Mouse (Mus musculus) forebrain, embryonic 15.5 days (tissue): ENCODE results near the gene Prickle3. TPM values are rescaled to one million over a fixed set of nuclear protein-coding genes. Genes with fewer than 3 reads are reported as not detected.
A peak's percentile ranks its signal among the peaks of the same experiment; 100 is the strongest.
"Not testable (repeated sequence)": the region's sequence is repeated elsewhere in the genome, so short reads cannot be mapped to it uniquely, and the experiment has no call there.

Source experiments
- ATAC-seq: fragments of 200-750 bp; cut with Nextera tagmentation; replicated peaks from 2 replicates; pipeline ENCODE4 v1.8.0; 2017; ENCODE audit warnings: mild to moderate bottlenecking, moderate TSS enrichment, moderate library complexity
- H3K27ac ChIP-seq: fragments of 300-500 bp; sonication (generic); replicated peaks from 2 replicates; pipeline ENCODE4 v1.5.1; 2015; ENCODE audit warnings: mild to moderate bottlenecking, inconsistent platforms
- H3K27me3 ChIP-seq: fragments of 300-500 bp; sonication (generic); 2 replicates; pipeline ENCODE4 v1.6.1; 2015; ENCODE audit warnings: inconsistent platforms
- H3K36me3 ChIP-seq: fragments of 300-500 bp; sonication (generic); 2 replicates; pipeline ENCODE4 v1.6.1; 2015; ENCODE audit warnings: mild to moderate bottlenecking, inconsistent platforms
- H3K4me1 ChIP-seq: fragments of 300-500 bp; sonication (generic); 2 replicates; pipeline ENCODE4 v1.6.1; 2015; ENCODE audit warnings: inconsistent platforms
- H3K4me2 ChIP-seq: fragments of 300-500 bp; sonication (generic); replicated peaks from 2 replicates; pipeline ENCODE4 v1.6.1; 2015; ENCODE audit warnings: mild to moderate bottlenecking, inconsistent platforms
- H3K4me3 ChIP-seq: fragments of 300-500 bp; sonication (generic); 2 replicates; pipeline ENCODE4 v1.5.1; 2015; ENCODE audit warnings: mild to moderate bottlenecking, inconsistent platforms
- H3K9ac ChIP-seq: fragments of 300-500 bp; sonication (generic); replicated peaks from 2 replicates; pipeline ENCODE4 v1.6.1; 2015; ENCODE audit warnings: mild to moderate bottlenecking, inconsistent platforms
- H3K9me3 ChIP-seq: fragments of 300-500 bp; sonication (generic); 2 replicates; pipeline ENCODE4 v1.6.1; 2016; ENCODE audit warnings: inconsistent platforms
- WGBS: fragments of 180-500 bp; shearing (Covaris S2); methylation state at CpG from one replicate; pipeline ENCODE4 v1.1.7; 2015; ENCODE audit warnings: mixed read lengths; 5-methylcytosine and 5-hydroxymethylcytosine counted together
- polyA plus RNA-seq: library from polyadenylated mRNA; unstranded; fragments of >200 nt; fragmentation: Nextera tagmentation; extraction: Ambion mirVana; gene quantifications from 2 replicates; pipeline ENCODE4 v1.2.1, GENCODE M21; 2015

Prickle3 gene
- polyA plus RNA-seq, 1 experiment from 2014 or later: 1.3 TPM

DNA sequence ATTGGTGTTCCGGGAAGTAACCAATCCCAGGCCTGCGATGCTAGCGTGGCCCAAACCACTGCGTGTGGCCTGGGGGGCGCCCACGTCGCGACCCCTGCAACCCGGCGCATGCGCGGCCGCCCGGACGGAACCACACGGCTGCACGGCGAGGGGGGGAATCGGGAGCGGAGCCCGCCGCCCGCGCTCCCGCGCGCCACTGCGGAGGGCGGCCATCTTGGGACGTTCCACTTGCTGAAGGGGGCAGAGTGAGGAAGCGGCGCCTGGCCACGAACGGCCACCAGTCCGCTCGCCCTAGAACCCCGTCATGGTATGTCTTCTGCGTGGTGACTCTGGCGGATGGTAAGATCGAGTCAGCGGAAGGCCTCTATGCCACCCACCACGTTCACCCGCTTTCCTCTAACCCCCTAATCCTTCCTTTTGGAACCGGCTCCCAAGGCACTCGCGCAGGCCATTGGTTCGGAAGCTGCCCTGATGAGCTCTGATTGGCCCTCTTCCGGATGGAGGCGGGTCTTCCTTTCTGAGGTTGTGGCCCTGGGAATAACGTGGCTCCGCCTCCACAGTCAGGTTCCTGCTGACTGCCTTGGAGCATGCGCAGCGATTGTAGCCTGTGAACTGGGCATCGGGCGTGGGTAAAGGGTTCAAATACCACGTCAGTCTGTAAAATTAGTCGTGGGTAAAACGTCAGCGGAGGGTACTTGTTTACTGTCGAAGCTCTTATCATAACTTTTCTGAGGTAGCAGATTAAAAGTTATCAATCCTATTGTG, 57.3 kb downstream of the Prickle3 start, which contains the start of gene Wdr45:
Wdr45 (plus strand) TSS at position 199 of the 765 bp plus-strand sequence.
- not testable (repeated sequence) for H3K27me3 ChIP-seq, H3K9me3 ChIP-seq, H3K36me3 ChIP-seq, H3K4me1 ChIP-seq
- peak within 1 kb of the TSS; percentile 35 for H3K4me3 ChIP-seq
- WGBS: 21% methylated on average over 39 of the region's 60 CpGs
- H3K9ac ChIP-seq: peak within 1 kb of the TSS; percentile 41; the same call in 1 of the 2 replicates
- peak within 1 kb of the TSS; percentile 45 for H3K4me2 ChIP-seq
- H3K27ac ChIP-seq: peak within 1 kb of the TSS; percentile 64; the same call in 1 of the 2 replicates
- peak; percentile 98 for ATAC-seq

DNA sequence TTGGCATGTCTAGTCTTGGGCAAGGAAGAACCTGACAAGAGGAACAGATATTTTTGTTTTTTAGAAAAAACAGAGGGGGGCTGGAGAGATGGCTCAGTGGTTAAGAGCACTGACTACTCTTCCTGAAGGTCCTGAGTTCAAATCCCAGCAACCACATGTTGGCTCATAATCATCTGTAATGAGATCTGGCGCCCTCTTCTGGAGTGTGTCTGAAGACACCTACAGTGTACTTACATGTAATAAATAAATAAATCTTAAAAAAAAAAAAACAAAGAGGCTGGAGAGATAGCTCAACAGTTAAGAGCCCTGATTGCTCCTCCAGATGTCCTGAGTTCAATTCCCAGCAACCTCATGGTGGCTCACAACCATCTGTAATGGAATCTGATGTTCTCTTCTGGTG, 59.0 kb downstream of the Prickle3 start:
- 35% methylated on average over 1 of the region's 1 CpGs for WGBS
- H3K9me3 ChIP-seq, H3K36me3 ChIP-seq, ATAC-seq, H3K4me3 ChIP-seq, H3K27ac ChIP-seq, H3K4me2 ChIP-seq, H3K27me3 ChIP-seq, H3K9ac ChIP-seq, H3K4me1 ChIP-seq: not testable (repeated sequence)

Other genes starting within 250 kb of the Prickle3 start
- gene Foxp3, start 83.6 kb upstream of the Prickle3 start, polyA plus RNA-seq: 0.05 and 0.10 TPM in 2 replicates
- 4.8 and 4.9 TPM in 2 replicates for gene Ppp1r3f, start 83.0 kb upstream of the Prickle3 start, polyA plus RNA-seq
- gene Ccdc22, start 51.7 kb upstream of the Prickle3 start, polyA plus RNA-seq: 40.5 and 42.4 TPM in 2 replicates
- 0.05 and 0.19 TPM in 2 replicates for gene Cacna1f, start 50.2 kb upstream of the Prickle3 start, polyA plus RNA-seq
- gene Syp, start 18.8 kb upstream of the Prickle3 start, polyA plus RNA-seq: 109 and 120 TPM in 2 replicates
- gene Plp2, start 14.1 kb downstream of the Prickle3 start, polyA plus RNA-seq: 36.8 and 40.0 TPM in 2 replicates
- 0.11 and 0.13 TPM in 2 replicates for gene Magix, start 24.0 kb downstream of the Prickle3 start, polyA plus RNA-seq
- gene Gpkow, start 39.9 kb downstream of the Prickle3 start, polyA plus RNA-seq: 47.4 and 50.2 TPM in 2 replicates
- gene Wdr45, start 57.1 kb downstream of the Prickle3 start, polyA plus RNA-seq: 38.0 and 43.1 TPM in 2 replicates
- gene Gm45208, start 65.0 kb downstream of the Prickle3 start, polyA plus RNA-seq: 0.84 TPM in 1 of 2 replicates, not detected in the other
- gene Praf2, start 71.2 kb downstream of the Prickle3 start, polyA plus RNA-seq: 104 and 107 TPM in 2 replicates
- gene Ccdc120, start 93.6 kb downstream of the Prickle3 start, polyA plus RNA-seq: 55.5 and 63.3 TPM in 2 replicates
- gene Tfe3, start 105.3 kb downstream of the Prickle3 start, polyA plus RNA-seq: 21.8 and 23.4 TPM in 2 replicates
- gene Gripap1, start 132.5 kb downstream of the Prickle3 start, polyA plus RNA-seq: 77.6 and 78.5 TPM in 2 replicates
- 2.8 and 3.1 TPM in 2 replicates for gene Kcnd1, start 165.0 kb downstream of the Prickle3 start, polyA plus RNA-seq
- gene Otud5, start 184.1 kb downstream of the Prickle3 start, polyA plus RNA-seq: 53.8 and 55.8 TPM in 2 replicates
- gene Pim2, start 221.0 kb downstream of the Prickle3 start, polyA plus RNA-seq: 16.3 and 17.6 TPM in 2 replicates
- 44.5 and 45.0 TPM in 2 replicates for gene Slc35a2, start 226.8 kb downstream of the Prickle3 start, polyA plus RNA-seq
- gene Pqbp1, start 242.0 kb downstream of the Prickle3 start, polyA plus RNA-seq: 207 and 210 TPM in 2 replicates
- gene Timm17b, start 242.1 kb downstream of the Prickle3 start, polyA plus RNA-seq: 160 and 165 TPM in 2 replicates